Mouse (Mus musculus) stomach, postnatal 0 days (tissue): ENCODE data around the gene Abraxas2.

ENCODE experiments used
- CTCF ChIP-seq: IDR thresholded peaks from 2 replicates; pipeline ENCODE4 v1.5.1; 2016; ENCODE audit warnings: antibody characterized with exemption, low read depth, mild to moderate bottlenecking, moderate library complexity
- EP300 ChIP-seq: optimal IDR thresholded peaks from 2 replicates; pipeline ENCODE3; 2016; ENCODE audit warnings: antibody characterized with exemption

GRCm38 (mm10) chr7:132882343-132882742, 23.3 kb downstream of the Abraxas2 start:
- TF ChIP-seq CTCF (peak; percentile 66), EP300 (no peak)
